Mouse (Mus musculus) neural tube, embryonic 12.5 days (tissue): ENCODE data around the gene Lifr. TPM values are rescaled to one million over a fixed set of nuclear protein-coding genes. Genes with fewer than 3 reads are reported as not detected.

ENCODE experiments used
- ATAC-seq: fragments of 200-750 bp; cut with Nextera tagmentation; 2 replicates; pipeline ENCODE4 v1.8.0; 2017; ENCODE audit warnings: low read depth, mild to moderate bottlenecking, moderate TSS enrichment, moderate library complexity; ENCODE audit not compliant: low FRiP score
- H3K27ac ChIP-seq: fragments of 300-500 bp; sonication (generic); 2 replicates; pipeline ENCODE4 v1.5.1; 2016
- H3K27me3 ChIP-seq: fragments of 300-500 bp; sonication (generic); replicated peaks from 2 replicates; pipeline ENCODE4 v1.6.1; 2016; ENCODE audit warnings: mild to moderate bottlenecking
- H3K36me3 ChIP-seq: fragments of 300-500 bp; sonication (generic); 2 replicates; pipeline ENCODE4 v1.6.1; 2016; ENCODE audit warnings: mild to moderate bottlenecking
- H3K4me1 ChIP-seq: fragments of 300-500 bp; sonication (generic); 2 replicates; pipeline ENCODE4 v1.6.1; 2016
- H3K4me2 ChIP-seq: fragments of 300-500 bp; sonication (generic); replicated peaks from 2 replicates; pipeline ENCODE4 v1.6.1; 2016; ENCODE audit warnings: mild to moderate bottlenecking
- H3K4me3 ChIP-seq: fragments of 300-500 bp; sonication (generic); 2 replicates; pipeline ENCODE4 v1.5.1; 2016
- H3K9ac ChIP-seq: fragments of 300-500 bp; sonication (generic); 2 replicates; pipeline ENCODE4 v1.6.1; 2016; ENCODE audit warnings: mild to moderate bottlenecking
- H3K9me3 ChIP-seq: fragments of 300-500 bp; sonication (generic); 2 replicates; pipeline ENCODE4 v1.6.1; 2016; ENCODE audit warnings: mild to moderate bottlenecking
- WGBS: fragments of 180-500 bp; shearing (Covaris S2); methylation state at CpG from one replicate; pipeline ENCODE4 v1.1.7; 2016; 5-methylcytosine and 5-hydroxymethylcytosine counted together
- polyA plus RNA-seq: library from polyadenylated mRNA; unstranded; fragments of >200 nt; fragmentation: Nextera tagmentation; extraction: Ambion mirVana; gene quantifications from 2 replicates; pipeline ENCODE4 v1.2.1, GENCODE M21; 2016

The Lifr gene
- 20.3 and 23.9 TPM in 2 replicates for polyA plus RNA-seq

GRCm38 (mm10) chr15:7090211-7090765 lies at the start of gene Lifr:
Lifr (plus strand) TSS chr15:7090614.
- H3K36me3 ChIP-seq: no peaks in the 10 kb centered on the region
- H3K4me2 ChIP-seq: no peak within 1 kb of the TSS
- no peaks in the 10 kb centered on the region for H3K9me3 ChIP-seq
- H3K27ac ChIP-seq: no peak within 1 kb of the TSS
- H3K4me1 ChIP-seq: no peaks in the 10 kb centered on the region; the same call in 1 of the 2 replicates
- no peak within 1 kb of the TSS for H3K4me3 ChIP-seq
- ATAC-seq: no peak
- H3K9ac ChIP-seq: no peak within 1 kb of the TSS
- H3K27me3 ChIP-seq: no peaks in the 10 kb centered on the region
- 89% methylated on average over 8 of the region's 8 CpGs for WGBS

DNA sequence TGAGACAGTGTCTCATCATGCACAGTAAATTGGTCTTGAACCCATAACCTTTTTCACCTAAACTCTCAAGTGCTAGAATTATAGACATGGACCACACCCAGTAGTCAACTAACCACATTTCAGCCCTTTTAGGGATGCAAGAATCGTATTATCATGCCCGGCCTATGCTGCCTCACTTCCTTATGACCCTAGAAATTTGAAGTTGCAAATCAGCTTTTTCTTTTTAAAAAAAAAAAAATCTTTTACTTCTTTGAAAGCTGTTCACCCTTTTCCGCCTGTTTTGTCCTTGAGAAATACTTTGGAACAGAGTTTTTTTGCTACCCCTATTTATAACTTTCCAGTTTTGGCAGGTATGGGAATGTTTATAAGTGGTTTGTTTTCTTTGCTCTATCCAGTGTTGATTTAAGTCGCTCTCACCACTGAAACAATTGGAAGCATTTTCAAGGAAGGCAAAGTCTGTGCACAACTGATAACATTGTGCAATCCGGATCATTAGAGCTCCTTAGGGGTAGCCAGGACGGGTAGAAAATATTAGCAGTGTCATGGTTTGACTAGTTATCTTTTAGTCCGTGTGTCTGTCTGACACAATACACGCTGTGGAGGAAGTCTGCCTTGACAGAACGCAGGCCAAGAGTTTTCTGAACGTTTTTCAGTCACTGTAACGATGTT lies 46.2 kb upstream of the Lifr start:
- 80% methylated on average over 11 of the region's 11 CpGs for WGBS
- Histone ChIP-seq H3K4me2 (no peak overlapping the region), H3K4me1 (no peaks in the 10 kb centered on the region), H3K4me3 (no peak overlapping the region), H3K27me3 (no peaks in the 10 kb centered on the region), H3K36me3 (no peaks in the 10 kb centered on the region), H3K27ac (no peak overlapping the region), H3K9ac (no peak overlapping the region), H3K9me3 (no peaks in the 10 kb centered on the region)
- no peak for ATAC-seq

DNA sequence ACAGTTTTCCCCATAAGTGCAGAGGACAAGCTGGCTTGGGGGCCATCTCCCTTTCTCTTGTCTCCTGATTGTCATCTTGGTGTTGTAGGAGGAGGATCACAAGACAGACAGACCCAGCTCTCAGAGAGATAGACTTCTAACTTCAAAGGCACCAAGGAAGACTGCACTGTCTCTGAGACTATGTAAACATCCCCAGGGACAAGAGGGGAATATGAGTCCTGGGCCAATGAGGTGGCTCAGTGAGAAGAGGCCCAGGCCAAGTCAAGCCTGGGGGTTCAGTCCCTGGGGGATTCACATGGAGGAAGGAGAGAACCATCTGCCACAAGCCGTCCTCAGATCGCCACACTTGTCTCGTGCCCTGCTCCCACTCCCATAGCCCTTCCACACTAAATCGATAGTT lies 45.4 kb upstream of the Lifr start:
- Histone ChIP-seq H3K36me3 (no peaks in the 10 kb centered on the region), H3K9me3 (no peaks in the 10 kb centered on the region), H3K4me3 (no peak overlapping the region), H3K9ac (no peak overlapping the region), H3K27ac (no peak overlapping the region), H3K27me3 (no peaks in the 10 kb centered on the region), H3K4me2 (no peak overlapping the region), H3K4me1 (no peaks in the 10 kb centered on the region)
- 80% methylated on average over 4 of the region's 4 CpGs for WGBS
- ATAC-seq: no peak

GRCm38 (mm10) chr15:7047931-7048330 lies 42.5 kb upstream of the Lifr start:
- no peaks in the 10 kb centered on the region for H3K27me3 ChIP-seq
- no peaks in the 10 kb centered on the region for H3K36me3 ChIP-seq
- ATAC-seq: no peak
- H3K4me1 ChIP-seq: no peaks in the 10 kb centered on the region
- H3K27ac ChIP-seq: no peak overlapping the region
- H3K4me3 ChIP-seq: no peak overlapping the region
- no peak overlapping the region for H3K9ac ChIP-seq
- WGBS: 80% methylated on average over 3 of the region's 3 CpGs
- no peak overlapping the region for H3K4me2 ChIP-seq
- H3K9me3 ChIP-seq: no peaks in the 10 kb centered on the region

DNA sequence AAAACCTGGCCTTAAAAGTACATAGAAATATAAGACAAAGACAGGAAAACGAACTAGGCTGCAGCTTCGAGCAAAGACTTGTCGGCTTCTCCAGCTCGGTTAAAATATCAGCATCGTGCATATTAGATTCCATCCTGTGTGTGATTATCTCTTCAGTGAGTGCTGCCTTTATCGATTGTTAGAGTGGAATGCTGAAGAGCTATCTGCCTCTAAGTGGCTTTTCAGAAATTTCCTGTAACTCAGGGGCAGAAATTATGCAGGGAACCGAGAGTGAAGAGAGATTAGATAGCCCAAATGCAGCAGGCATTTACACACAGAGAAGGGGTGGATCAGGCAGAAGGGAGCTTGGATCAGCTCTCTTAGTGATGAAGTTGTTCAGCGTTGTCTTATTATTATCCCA lies 41.5 kb upstream of the Lifr start:
- Histone ChIP-seq H3K9ac (no peak overlapping the region), H3K27ac (no peak overlapping the region), H3K4me2 (no peak overlapping the region), H3K4me1 (no peaks in the 10 kb centered on the region), H3K4me3 (no peak overlapping the region), H3K9me3 (no peaks in the 10 kb centered on the region), H3K36me3 (no peaks in the 10 kb centered on the region), H3K27me3 (no peaks in the 10 kb centered on the region)
- no peak for ATAC-seq
- 85% methylated on average over 8 of the region's 8 CpGs for WGBS

- Histone ChIP-seq H3K9ac (no peak overlapping the region), H3K27ac (no peak overlapping the region), H3K9me3 (no peaks in the 10 kb centered on the region), H3K27me3 (no peaks in the 10 kb centered on the region), H3K4me2 (no peak overlapping the region), H3K4me3 (no peak overlapping the region), H3K4me1 (no peaks in the 10 kb centered on the region), H3K36me3 (no peaks in the 10 kb centered on the region)
- ATAC-seq: no peak
- WGBS: 84% methylated on average over 2 of the region's 2 CpGs
These were observed 38.7 kb upstream of the Lifr start for GRCm38 (mm10) chr15:7051666-7052065.

DNA sequence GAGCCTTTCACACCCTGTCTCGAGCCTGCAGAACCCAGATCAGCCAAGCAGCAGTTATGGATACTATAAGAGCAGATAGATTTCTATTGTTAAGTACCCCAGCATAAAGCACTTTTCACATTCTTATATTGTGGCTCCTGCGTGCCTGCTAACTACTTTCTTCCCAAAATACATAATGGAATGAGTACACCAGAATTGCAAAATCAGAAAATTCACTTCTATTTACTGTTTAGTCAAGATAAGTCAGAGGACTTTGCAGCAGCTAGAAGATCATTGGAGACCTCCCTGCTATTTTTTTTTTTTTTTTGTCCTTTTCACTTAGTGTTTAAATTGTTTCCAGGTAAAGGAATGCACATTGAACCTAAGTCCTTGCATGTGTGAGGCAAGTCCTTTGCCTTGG lies 38.3 kb upstream of the Lifr start:
- 79% methylated on average over 2 of the region's 2 CpGs for WGBS
- Histone ChIP-seq H3K36me3 (no peaks in the 10 kb centered on the region), H3K27ac (no peak overlapping the region), H3K9ac (no peak overlapping the region), H3K27me3 (no peaks in the 10 kb centered on the region), H3K9me3 (no peaks in the 10 kb centered on the region), H3K4me2 (no peak overlapping the region), H3K4me3 (no peak overlapping the region), H3K4me1 (no peaks in the 10 kb centered on the region)
- ATAC-seq: no peak

GRCm38 (mm10) chr15:7056851-7057250 lies 33.6 kb upstream of the Lifr start:
- H3K9me3 ChIP-seq: no peaks in the 10 kb centered on the region
- H3K36me3 ChIP-seq: no peaks in the 10 kb centered on the region
- no peak for ATAC-seq
- H3K4me2 ChIP-seq: no peak overlapping the region
- 54% methylated on average over 3 of the region's 3 CpGs for WGBS
- H3K4me3 ChIP-seq: no peak overlapping the region
- H3K27me3 ChIP-seq: no peaks in the 10 kb centered on the region
- no peak overlapping the region for H3K9ac ChIP-seq
- H3K4me1 ChIP-seq: no peaks in the 10 kb centered on the region
- no peak overlapping the region for H3K27ac ChIP-seq

- H3K36me3 ChIP-seq: no peaks in the 10 kb centered on the region
- ATAC-seq: no peak
- whole genome bisulfite sequencing: 54% methylated on average over 2 of the region's 2 CpGs
These were observed 29.9 kb upstream of the Lifr start for GRCm38 (mm10) chr15:7060522-7060921.

GRCm38 (mm10) chr15:7061995-7062697 lies 28.3 kb upstream of the Lifr start:
- H3K9ac ChIP-seq: no peak overlapping the region
- H3K9me3 ChIP-seq: no peaks in the 10 kb centered on the region
- H3K27ac ChIP-seq: no peak overlapping the region
- H3K4me3 ChIP-seq: no peak overlapping the region
- 22% methylated on average over 4 of the region's 4 CpGs for WGBS
- H3K4me2 ChIP-seq: no peak overlapping the region
- no peak for ATAC-seq
- H3K36me3 ChIP-seq: no peaks in the 10 kb centered on the region
- peaks cover 4% of the 10 kb centered on the region for H3K4me1 ChIP-seq
- H3K27me3 ChIP-seq: no peaks in the 10 kb centered on the region

More at GRCm38 (mm10) chr15:7060522-7060921, 29.9 kb upstream of the Lifr start:
- Histone ChIP-seq H3K4me2 (no peak overlapping the region), H3K27me3 (no peaks in the 10 kb centered on the region), H3K4me1 (peaks cover 4% of the 10 kb centered on the region), H3K4me3 (no peak overlapping the region), H3K9ac (no peak overlapping the region), H3K27ac (no peak overlapping the region), H3K9me3 (no peaks in the 10 kb centered on the region)

GRCm38 (mm10) chr15:7062698-7063009 lies 27.8 kb upstream of the Lifr start:
- H3K27ac ChIP-seq: no peak overlapping the region
- no peaks in the 10 kb centered on the region for H3K9me3 ChIP-seq
- H3K4me3 ChIP-seq: no peak overlapping the region
- no peaks in the 10 kb centered on the region for H3K27me3 ChIP-seq
- no peak overlapping the region for H3K9ac ChIP-seq
- no peak for ATAC-seq
- 91% methylated on average over 1 of the region's 1 CpGs for WGBS
- H3K36me3 ChIP-seq: no peaks in the 10 kb centered on the region
- no peak overlapping the region for H3K4me2 ChIP-seq
- peaks cover 4% of the 10 kb centered on the region for H3K4me1 ChIP-seq

DNA sequence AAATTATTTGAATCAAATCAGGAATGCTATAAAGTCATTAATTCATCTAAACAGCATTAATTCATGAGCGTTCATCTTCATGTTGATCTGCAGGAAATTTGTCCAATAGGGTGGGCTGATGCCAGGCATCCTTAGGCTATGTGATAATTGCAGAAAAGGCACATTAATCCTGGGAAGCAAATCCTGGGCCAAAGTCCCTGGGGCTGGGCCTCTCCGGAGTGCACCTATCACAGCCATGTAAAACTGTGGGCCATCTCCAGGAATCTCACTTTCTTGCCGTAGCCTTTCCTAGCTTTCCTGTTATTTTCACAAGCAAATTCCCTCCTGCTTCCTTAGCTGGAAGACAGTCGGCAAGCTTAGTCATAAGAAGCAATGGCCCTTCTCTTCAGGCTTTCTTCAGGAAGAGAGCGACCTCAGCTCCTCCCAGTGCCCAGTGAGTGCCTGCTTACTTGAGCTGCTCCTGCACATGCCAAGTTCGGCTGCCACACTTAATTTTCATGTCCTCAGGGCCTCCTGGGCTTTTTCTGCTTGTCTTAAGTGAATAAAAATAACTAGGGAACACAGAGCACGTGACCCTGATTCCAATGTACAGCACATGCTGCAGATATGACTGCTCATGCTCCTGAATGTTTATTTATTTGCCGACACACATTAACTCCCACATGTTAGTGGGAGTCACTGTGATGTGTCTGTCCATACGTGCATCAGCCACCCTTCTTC lies 26.7 kb upstream of the Lifr start:
- Histone ChIP-seq H3K4me2 (no peak overlapping the region), H3K27me3 (no peaks in the 10 kb centered on the region), H3K9me3 (no peaks in the 10 kb centered on the region), H3K4me1 (peaks cover 4% of the 10 kb centered on the region), H3K36me3 (no peaks in the 10 kb centered on the region), H3K9ac (no peak overlapping the region), H3K27ac (no peak overlapping the region), H3K4me3 (no peak overlapping the region)
- ATAC-seq: no peak
- 74% methylated on average over 9 of the region's 9 CpGs for WGBS
